Mouse (Mus musculus) frontal cortex, adult (tissue): ENCODE measurements around the gene B230307C23Rik.
"Not testable (repeated sequence)": the region's sequence is repeated elsewhere in the genome, so short reads cannot be mapped to it uniquely, and the experiment has no call there.

Experiments
- ATAC-seq: cut with Nextera tagmentation; 2 replicates; pipeline ENCODE4 v1.9.2; 2017; ENCODE audit warnings: mild to moderate bottlenecking, moderate library complexity, mixed read lengths; ENCODE audit not compliant: low TSS enrichment

B230307C23Rik gene

DNA sequence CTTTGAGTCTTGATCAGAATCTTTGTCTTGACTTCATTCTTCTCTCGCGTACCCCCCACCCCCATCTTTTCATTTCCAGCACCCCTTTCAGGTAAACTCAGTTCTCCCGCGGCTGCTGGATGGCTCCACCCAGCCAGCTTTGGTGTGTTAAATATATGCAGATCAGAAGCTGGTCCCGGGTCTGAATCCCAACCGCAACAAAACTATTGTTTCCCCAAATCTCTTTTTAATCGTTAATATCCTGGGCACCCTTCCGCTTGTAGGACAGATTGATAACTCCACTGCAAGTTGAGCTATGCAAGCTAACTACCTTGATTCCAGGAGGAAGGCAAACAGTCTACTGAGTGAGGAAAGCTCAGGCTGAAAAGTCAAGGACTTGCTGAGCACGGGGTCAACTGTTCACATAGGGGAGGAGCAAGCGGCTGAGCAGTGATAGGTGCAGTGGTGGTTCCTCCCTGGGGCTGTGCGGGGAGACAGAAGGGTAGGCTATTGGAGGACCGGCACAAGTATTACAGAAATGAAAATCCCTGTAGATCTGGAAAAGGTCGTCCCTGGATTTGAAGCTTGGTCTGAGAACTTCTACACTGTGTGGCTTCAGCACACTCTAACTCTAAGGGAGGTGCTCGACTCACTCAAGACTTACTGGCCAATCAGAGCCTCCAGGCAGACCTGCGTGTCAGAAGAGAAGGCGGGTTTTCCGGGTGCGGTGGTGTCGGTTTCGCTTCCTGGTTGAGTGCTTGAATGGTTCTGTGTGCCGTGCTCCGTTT lies at the start of gene B230307C23Rik:
B230307C23Rik (plus strand) TSS at position 700 of the 767 bp plus-strand sequence.
- peak; percentile 100 for ATAC-seq

DNA sequence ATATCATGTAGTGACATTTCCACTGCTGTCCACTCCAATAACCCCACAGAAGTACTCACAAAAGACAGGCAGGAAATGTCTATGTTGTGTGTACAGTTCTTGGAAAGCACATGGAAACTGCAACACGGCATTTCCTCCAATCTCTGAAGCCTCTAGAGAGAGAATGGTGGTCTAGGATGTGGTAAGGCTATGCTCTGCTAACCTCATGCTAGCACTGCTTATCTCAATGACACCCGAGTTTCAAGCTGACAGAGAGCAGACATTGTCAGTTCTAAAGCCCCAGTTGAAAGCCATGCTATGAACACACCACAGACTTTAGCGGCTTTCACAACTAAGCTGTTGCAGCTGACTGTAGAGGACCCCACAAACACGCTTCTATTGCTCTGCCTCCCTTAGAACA lies 48.3 kb upstream of the B230307C23Rik start:
- ATAC-seq: no peak

DNA sequence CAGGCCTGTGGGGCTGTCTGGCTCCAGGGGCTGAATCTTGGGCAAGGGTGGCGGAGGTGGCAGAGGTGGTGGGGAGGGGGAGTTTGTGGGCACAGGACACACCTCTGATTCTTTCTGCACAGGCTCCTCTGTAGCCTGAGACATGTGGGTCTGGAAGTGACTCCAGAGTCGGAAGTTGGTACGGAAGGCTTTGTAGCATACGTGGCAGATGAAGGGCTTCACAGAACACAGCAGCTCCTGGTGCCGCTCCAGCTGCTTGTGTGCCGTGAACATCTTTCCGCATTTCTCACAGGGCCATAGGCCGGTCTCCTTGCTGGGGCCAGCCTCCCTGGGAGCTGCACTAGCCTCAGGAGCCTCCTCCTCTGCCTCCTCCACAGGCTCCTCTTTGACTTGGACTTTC lies 47.1 kb upstream of the B230307C23Rik start:
- ATAC-seq: no peak

DNA sequence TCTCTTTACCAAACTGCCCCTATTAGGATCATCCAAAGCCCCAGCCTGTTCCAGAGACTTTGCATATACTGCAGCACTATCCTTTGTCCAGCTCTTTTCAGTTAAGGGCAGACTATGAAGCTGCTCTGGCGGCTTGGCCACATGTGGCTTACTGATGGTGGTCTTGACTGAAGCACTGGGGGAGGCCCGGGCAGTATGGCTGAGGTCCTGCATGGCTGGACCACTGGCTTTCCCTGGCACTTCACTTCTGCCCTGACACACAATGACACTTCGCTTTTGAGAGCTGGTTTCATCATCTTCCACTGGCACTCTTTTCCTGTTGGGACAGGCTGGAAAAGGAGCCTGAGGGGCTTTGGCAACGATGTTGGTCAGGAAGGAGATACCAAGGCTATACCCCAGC lies 44.7 kb upstream of the B230307C23Rik start:
- no peak for ATAC-seq

DNA sequence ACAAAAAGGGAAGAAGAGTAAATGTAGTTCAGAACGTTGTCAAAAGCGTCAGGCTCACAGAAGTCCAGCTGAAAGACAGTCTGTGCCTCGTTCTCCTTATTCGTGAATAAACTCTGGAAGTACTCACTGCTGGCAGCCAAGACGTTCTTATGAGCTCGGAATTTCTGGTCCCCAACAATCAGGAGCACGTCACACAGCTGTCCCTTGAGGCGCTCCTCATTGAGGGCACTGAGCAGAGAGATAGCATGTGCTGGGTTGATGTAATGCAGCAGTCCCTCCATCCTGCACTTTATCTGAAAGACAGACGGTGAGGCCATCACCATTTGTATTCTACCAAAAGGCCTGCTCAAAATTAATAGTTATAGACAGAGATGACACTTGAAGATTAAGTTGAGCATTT lies 44.3 kb upstream of the B230307C23Rik start:
- no peak for ATAC-seq

DNA sequence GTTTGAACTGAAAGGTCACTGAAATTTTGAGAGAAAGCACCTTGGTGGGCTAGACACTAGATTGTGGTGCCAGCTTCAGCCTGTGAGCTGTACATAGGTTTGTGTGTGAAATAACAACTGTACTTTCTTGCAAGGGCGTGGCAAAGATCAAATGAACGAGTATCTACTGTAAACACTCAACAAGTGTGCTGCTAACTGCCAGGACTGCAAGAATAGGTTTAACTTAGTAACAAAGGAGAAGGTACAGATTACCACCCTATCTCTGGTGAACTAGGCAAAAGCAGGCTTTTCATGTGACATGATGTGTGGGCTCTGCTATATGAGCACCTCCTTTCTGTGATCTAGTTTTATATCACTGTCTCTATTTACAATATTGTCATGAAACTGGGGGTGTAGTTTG lies 43.8 kb upstream of the B230307C23Rik start:
- ATAC-seq: no peak

DNA sequence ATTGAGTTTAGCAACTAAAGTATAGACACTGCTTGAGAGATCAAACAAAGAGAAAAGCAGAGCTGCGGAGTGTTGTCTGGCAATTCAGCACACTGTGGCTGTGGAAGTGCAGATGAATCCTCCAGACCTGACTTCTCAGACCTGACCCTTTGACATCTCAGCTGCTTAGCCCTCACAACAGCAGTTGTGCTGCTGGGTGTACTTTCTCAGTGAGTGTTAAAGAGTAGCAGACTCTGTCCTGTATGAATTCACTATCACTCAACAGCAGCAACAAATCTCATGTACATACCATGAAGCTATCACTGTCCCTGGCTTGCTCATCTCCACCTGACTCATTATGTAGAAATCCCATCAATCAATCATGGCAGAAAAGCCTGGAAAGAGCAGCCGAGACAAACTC lies 41.1 kb upstream of the B230307C23Rik start:
- no peak for ATAC-seq

DNA sequence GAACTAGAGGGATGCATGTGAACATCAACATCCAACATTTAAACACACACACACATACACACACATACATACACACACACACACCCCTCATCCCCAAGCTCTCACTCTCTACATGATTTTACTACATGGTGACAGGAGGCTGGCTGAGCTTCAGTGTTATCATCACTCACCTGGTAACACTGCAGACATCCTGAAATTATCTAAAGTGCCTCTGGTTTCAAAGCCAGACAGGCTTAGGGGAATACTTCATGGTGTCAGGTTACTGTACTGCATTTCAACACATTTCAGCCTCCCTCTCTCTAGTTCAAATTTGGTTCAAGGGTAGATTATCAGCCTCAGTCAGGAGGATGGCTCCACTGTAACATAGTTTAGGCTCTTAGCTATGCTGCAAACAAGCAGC lies 39.5 kb upstream of the B230307C23Rik start:
- no peak for ATAC-seq

DNA sequence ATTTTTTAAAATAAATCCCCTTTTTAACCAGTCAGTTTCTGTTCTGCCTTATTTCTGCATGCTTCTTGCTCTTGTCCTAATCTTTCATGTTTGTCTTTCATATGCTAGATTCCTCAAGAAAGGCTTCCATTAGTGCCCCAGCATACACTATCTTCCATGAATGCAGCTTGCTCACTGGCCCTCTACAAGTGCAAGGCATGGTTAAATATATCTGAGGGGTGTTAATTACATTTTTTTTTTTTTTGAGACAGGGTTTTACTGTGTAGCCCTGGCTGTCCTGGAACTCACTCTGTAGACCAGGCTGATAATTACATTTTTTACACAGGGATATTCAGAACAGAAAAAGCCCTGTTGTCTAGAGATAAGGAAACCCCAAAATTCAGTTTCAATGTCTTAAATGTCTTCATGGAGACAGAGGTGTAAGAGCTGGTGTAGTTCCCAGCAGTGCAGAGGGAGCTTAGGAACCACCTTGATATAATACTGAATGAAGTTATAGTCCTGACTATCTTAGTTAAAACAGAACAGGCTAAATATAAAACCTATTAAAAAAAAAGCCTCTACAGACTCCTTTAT lies 38.6 kb upstream of the B230307C23Rik start:
- ATAC-seq: no peak

DNA sequence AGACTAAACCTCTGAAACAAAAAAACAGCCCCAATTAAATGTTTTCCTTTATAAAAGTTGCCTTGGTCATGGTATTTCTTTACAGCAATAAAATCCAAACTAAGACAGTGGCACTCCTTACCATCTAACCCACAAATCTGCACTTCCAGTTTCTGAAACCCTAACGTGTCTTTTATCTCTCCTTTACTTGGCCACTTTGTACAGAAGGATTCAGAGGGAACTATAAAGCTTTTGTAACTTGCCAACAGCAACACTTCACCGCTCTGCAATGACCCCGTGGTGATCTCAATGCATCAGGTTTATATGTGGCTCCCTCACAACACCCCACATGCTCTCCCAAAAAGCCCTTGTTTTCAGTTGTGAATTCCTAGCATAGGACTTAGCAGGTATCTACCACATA lies 36.8 kb upstream of the B230307C23Rik start:
- ATAC-seq: no peak

DNA sequence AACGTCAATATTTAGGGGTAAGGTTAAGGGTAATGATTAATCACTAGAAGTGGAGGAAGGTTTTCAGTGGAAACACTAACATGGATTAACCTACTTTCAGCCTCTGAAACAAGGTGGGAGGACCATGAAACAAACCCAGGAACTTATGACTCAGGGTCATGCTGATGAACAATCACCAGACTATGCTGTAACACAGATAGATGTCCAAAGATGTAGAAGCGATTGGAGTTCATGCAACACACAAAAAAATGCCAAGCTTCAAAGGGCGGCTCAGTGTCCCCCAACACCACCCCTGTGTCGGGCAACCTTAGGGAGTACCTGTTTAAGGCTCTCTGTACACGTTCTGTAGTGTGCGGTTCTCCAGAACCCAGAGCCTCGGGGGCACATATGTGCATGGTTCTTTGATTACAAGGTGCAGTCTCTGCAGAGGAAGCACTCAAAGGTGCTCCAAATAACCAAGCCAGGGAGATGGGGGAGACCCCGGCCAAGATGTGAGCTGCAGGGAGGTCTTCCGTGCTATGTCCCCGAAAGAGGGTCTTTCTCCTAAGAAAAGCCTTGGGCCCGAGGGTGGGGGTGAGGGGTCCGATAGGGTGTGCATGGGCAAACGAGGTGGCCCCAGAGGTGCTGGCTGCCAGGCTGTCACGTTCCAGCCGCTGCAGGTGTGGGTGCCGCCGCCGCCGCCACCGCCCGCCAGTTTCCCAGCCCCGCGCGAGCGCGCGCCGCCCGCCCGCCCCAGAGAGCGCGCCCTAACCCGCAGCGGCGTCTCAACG lies 35.5 kb upstream of the B230307C23Rik start:
- peak; percentile 1; the same call in 1 of the 2 replicates for ATAC-seq

DNA sequence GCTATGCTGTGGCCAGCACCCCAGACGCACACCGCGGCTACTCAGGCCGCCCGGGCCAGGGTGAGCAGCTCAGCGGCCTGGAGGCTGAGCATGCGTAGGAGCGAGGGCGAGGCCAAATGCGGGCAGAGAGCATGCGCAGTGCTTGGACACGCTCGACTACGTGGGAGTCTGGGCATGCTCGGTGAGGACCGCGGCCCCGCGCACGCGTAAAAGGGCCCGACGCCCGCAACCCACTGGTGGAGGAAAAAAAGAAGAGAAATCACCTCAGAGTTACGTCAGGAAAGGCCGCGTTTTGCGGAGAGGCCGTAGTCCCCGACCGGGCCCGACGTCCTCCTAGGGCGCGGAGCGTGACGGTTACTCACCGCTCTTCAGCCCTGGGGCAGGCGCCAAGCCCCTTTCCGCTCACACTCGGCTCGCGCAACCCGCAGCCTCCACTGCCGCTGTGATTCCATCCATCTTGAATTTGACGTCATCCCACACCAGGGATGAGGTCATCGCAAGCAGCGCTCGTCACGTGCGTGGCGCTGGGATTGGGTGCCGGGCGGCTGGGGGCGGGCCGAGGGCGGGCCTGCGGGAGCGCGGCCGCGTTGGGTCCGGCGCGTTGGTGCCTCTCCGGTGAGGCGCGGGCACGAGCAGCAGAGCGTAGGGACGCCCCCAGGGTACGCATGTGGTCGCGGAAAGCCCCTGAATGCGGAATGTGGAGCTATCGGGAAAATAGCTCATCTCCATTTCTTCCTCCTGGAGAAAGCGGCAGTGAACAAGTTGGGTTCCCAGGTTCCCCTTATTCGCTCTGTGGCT lies 34.8 kb upstream of the B230307C23Rik start, which contains the start of the genes C2cd2 and Zbtb21:
C2cd2 (minus strand) TSS at position 448 of the 798 bp plus-strand sequence.
Zbtb21 (minus strand) TSS at position 472 of the 798 bp plus-strand sequence.
- peak; percentile 96 for ATAC-seq

DNA sequence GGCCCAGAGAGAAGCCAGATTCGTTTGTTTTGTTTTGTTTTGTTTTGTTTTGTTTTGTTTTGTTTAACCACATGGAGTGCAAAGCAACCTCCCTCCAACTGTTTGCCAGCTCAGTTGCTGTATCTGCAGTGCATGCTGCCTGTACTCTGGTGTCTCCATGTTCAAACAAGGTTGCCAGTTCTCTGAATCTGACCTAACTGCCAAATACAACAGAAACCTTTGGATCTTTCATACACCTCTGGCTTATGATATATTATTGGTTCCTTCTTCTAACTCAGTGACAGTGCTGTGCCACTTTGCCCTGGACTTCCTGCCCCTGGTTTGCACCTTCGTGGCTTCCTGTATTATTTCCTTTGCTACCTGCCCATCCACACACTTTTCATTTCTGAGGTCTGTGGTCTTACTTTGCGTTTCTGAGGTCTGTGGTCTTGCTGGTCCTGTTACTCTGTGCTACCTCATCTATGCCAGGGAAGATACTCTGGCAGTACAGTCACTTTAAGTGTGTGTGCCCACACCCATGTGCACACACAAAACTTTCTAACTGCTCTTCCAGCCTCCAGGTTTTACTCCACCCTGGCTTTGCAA lies 33.1 kb upstream of the B230307C23Rik start:
- no peak for ATAC-seq

DNA sequence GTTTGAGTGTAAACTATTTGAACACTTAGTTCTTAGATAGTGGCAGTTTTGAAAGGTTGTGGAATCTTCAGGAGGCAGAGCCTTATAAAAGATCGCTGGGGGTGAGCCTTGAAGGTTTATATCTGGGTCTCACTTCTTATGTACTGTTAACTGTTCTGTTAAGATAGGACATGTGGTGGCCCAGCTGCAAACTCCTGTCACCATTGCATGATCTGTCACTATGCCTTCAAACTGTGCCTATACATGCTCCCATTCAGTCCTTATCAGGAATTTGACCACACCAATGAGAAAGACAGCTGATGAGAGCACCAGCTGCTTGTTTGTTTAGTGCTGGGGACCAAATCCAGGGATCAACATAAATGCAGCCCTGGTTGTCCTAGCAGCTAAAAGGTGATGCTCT lies 19.8 kb upstream of the B230307C23Rik start:
- no peak for ATAC-seq

DNA sequence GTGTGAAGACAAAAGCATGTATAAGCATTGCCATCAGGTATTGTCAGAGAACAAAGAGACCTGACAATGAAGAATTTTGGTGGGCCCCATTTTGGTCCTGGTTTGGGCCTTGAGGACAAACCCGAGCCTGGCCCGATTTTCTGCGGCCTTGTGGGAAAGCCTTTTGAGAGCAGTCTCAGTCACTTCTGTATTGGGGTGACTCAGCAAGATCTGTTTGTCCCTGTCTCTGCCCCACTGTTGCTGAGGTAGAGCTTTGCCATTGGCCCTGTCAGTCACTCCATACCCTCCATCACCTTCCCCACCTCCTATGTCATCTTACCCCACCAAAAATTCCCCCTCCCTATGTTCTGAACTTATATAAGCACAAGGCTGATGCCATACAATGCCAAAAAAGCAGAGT lies 19.4 kb upstream of the B230307C23Rik start:
- ATAC-seq: no peak

DNA sequence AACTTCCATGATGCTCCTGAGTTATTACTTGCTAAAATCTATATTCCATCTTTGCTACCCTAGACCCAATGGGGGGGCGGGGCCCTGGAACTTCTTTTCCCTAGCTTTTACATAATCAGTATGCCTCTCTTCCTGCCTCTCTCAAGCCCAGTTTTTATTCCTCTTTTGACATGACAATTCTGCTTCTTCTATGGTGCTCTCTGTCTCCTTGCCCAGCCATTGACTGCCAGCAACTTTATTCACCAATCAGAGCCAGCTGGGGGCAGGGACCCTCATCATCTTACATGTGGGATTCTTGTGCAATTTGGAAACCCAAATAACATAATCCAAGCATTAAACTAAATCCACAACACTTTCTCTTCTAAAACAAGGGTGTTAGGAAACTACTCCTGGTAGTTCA lies 15.8 kb upstream of the B230307C23Rik start:
- no peak for ATAC-seq

DNA sequence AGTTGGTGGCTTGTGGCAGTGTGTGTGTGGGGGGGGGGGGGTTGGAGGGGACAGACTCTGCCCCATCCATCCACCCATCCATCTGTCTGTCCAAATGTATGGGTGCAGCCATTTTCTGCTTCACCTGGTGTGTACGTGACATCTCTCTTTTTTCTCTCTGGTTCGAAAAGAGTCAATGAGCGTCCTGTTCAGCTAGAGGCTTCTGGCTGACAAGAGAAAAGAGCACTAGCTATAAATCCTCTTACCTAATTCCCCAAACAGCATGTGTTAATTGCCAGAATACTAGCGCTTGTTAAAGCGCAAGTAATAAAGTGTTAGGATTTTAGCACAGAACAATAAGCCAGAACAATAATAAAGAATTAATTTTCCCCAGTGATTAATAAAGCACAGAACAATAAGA lies 12.5 kb upstream of the B230307C23Rik start:
- ATAC-seq: no peak

DNA sequence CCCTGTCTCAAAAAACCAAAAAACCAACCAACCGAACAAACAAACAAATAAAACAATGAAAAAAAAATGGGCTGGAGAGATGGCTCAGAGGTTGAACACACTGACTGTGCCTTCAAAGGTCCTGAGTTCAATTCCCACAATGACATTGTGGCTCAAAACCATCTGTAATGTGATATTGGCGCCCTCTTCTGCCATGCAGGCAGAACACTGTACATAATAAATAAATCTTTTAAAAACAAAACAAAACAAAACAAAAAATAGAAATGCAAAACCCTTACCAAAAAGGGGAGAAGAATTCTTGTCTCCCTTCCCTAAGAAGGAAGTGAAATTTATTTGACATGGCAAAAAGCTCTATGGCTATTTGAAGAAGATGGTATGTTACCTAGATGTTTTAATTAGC lies 5.6 kb upstream of the B230307C23Rik start:
- ATAC-seq: no peak

DNA sequence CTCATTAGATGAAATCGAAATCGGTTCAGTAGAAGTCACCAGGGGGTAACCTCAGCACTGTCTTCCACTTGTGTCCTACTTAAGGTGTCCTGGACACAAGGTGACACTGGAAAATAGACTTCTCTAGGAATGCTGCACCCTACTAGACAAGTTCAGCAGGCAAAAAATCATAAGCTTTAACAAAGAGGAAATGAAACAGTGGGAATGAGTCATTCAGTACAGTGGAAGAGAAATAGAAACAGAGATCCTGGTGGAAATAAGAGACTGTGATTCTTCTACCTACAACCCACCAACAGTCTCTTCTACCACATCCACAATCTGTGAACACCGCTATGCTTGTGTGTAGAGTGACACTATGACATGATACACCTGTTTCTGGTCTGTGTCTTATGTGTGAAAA lies 4.6 kb upstream of the B230307C23Rik start:
- not testable (repeated sequence) for ATAC-seq

DNA sequence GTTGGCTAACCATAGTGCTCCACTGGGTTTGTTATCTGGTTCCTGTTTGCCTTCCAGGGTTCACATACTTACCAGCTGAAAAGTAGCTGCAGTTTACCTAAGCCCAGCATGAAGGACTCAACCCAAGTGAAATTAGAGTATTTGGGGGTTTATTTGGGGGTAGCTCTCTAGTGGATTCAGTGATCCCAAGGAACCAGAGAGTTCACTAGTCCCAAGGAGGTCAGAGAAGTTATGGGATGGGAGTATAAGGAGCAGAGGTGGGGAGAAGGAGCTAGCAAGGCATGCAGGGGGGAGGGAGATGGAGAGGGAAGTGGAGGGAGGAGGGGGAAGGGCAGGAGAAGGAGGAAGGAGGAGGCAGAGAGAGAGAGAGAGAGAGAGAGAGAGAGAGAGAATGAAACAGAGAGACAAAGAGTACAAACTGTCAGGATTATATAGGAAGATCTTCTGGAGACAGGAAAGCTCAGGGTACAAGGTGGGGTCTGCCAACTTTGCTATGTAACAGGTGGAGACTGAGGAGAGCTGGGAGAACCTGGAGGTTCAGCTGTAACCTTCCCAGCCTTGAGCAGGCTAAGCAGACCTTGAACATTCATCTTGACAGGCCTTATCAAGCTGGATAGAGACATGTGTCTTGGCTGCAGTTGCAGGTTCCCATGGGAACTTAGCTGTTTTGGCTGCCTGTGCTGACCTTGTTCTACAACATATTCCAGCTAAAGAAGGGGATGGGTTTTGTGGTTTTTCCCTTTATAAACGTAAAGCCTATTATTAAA lies 1.1 kb upstream of the B230307C23Rik start:
- no peak for ATAC-seq

DNA sequence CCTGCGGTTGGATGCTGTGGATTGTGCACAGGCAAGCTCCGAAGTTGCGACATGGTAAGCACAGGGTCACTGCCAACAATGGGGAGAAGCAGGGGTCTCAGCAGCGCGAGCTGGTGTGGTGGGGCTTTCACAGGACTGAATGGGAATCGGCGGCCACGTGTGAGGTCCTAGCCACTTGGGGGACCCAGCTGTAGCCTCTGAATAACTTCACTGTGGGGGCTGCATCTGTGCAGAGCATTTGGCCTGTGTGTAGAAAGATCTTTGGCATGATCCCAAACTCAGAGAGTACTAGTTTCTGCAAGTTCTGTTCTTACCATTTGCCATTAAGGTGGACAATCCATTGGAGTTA lies 242 bp downstream of the B230307C23Rik start:
- ATAC-seq: peak; percentile 38; the same call in 1 of the 2 replicates
